Mouse (Mus musculus) spleen, adult 2 months (tissue): Measurements from ENCODE around the gene Tbl3.

Experiments
- CTCF ChIP-seq: fragments of 200-500 bp; IDR thresholded peaks from 2 replicates; pipeline ENCODE4 v1.5.1; 2011; ENCODE audit warnings: mild to moderate bottlenecking, inconsistent platforms; ENCODE audit not compliant: insufficient read depth, insufficient read length, insufficient replicate concordance; ENCODE audit errors: extremely low read depth
- POLR2A ChIP-seq: fragments of 200-500 bp; IDR thresholded peaks from 2 replicates; pipeline ENCODE4 v1.6.1; 2011; ENCODE audit warnings: low read depth, low read length, inconsistent platforms

GRCm38 (mm10) chr17:24727618-24728017 is 20.2 kb upstream of the Tbl3 start, which contains the start of gene Rpl3l:
- TF ChIP-seq CTCF (no peak), POLR2A (no peak)
